Mouse (Mus musculus) CH12.LX (cell line): ENCODE data around the gene Cand1. TPM values are rescaled to one million over a fixed set of nuclear protein-coding genes. Genes with fewer than 3 reads are reported as not detected.

Source experiments
- DNase-seq: peaks from one replicate; pipeline ENCODE4 v3.0.0-alpha.2; 2013; ENCODE audit errors: extremely low read depth
- H3K27ac ChIP-seq: 2 replicates; pipeline ENCODE4 v1.5.1; 2012; ENCODE audit warnings: low read depth, mild to moderate bottlenecking, control low read depth, moderate library complexity; ENCODE audit not compliant: insufficient read depth
- H3K27me3 ChIP-seq: replicated peaks from 2 replicates; pipeline ENCODE3; 2012; ENCODE audit warnings: inconsistent platforms
- H3K36me3 ChIP-seq, 2 experiments: replicated peaks in 1 of 2; 2 replicates each; pipeline versions ENCODE3 to v1.6.1; 2012; ENCODE audit warnings: inconsistent platforms in 1 of 2, low read length in 1 of 2, mild to moderate bottlenecking in 1 of 2, mixed read lengths in 1 of 2, moderate library complexity in 1 of 2; ENCODE audit not compliant: control insufficient read depth in 1 of 2, insufficient read depth in 1 of 2
- H3K4me1 ChIP-seq, 2 experiments: 2 replicates each; pipeline ENCODE4 v1.6.1; 2012; ENCODE audit warnings: inconsistent platforms in 1 of 2, moderate library complexity in 1 of 2; ENCODE audit not compliant: insufficient read depth in 2 of 2, control insufficient read depth in 1 of 2
- H3K4me2 ChIP-seq: 2 replicates; pipeline ENCODE4 v1.6.1; 2012; ENCODE audit warnings: low read depth, mild to moderate bottlenecking, control low read depth; ENCODE audit not compliant: poor library complexity, insufficient read depth, severe bottlenecking
- H3K4me3 ChIP-seq, 3 experiments: fragments of 150-350 bp in 1 of 3; sonication (generic) in 1 of 3; replicated peaks in 1 of 3; 2 replicates each; pipeline versions ENCODE3 to v1.5.1; 2011 to 2012; ENCODE audit warnings: low read depth in 2 of 3, low read length in 2 of 3, mild to moderate bottlenecking in 2 of 3, moderate library complexity in 2 of 3, control low read depth in 1 of 3, improper control_type of control experiment in 1 of 3, inconsistent platforms in 1 of 3, mixed read lengths in 1 of 3; ENCODE audit not compliant: poor library complexity in 1 of 3
- H3K79me2 ChIP-seq: replicated peaks from 2 replicates; pipeline ENCODE4 v1.6.1; 2012; ENCODE audit warnings: mild to moderate bottlenecking, moderate library complexity; ENCODE audit not compliant: control insufficient read depth, poor library complexity, insufficient read depth, severe bottlenecking; ENCODE audit errors: extremely low read depth
- H3K9ac ChIP-seq: 2 replicates; pipeline ENCODE4 v1.6.1; 2012; ENCODE audit warnings: low read depth, mild to moderate bottlenecking, control low read depth, moderate library complexity; ENCODE audit not compliant: insufficient read depth
- H3K9me3 ChIP-seq: replicated peaks from 2 replicates; pipeline ENCODE3; 2012; ENCODE audit warnings: low read length, inconsistent platforms, mixed read lengths
- CHD1 ChIP-seq: IDR thresholded peaks from 2 replicates; pipeline ENCODE4 v1.6.1; 2012; ENCODE audit warnings: low read depth, low read length, improper control_type of control experiment, inconsistent platforms
- ELF1 ChIP-seq: IDR thresholded peaks from 2 replicates; pipeline ENCODE4 v1.6.1; 2014; ENCODE audit warnings: low read depth, mild to moderate bottlenecking, inconsistent platforms, low read length, improper control_type of control experiment
- EP300 ChIP-seq: IDR thresholded peaks from 2 replicates; pipeline ENCODE4 v1.6.1; 2011; ENCODE audit warnings: low read length, improper control_type of control experiment
- GABPA ChIP-seq: IDR thresholded peaks from 2 replicates; pipeline ENCODE4 v1.6.1; 2012; ENCODE audit warnings: low read depth, low read length, improper control_type of control experiment, inconsistent platforms; ENCODE audit not compliant: insufficient replicate concordance
- HCFC1 ChIP-seq: IDR thresholded peaks from 2 replicates; pipeline ENCODE4 v1.6.1; 2012; ENCODE audit warnings: low read depth, mild to moderate bottlenecking, inconsistent platforms, low read length, improper control_type of control experiment
- JUND ChIP-seq: conservative IDR thresholded peaks from 2 replicates; pipeline ENCODE4 v1.6.1; 2011; ENCODE audit warnings: low read depth, low read length, improper control_type of control experiment
- MAX ChIP-seq: IDR thresholded peaks from 2 replicates; pipeline ENCODE4 v1.6.1; 2011; ENCODE audit warnings: low read length, improper control_type of control experiment
- MAZ ChIP-seq: IDR thresholded peaks from 2 replicates; pipeline ENCODE4 v1.6.1; 2012; ENCODE audit warnings: low read depth, mild to moderate bottlenecking, inconsistent platforms, low read length, improper control_type of control experiment, moderate library complexity
- MYC ChIP-seq: IDR thresholded peaks from 2 replicates; pipeline ENCODE4 v1.6.1; 2011; ENCODE audit warnings: low read depth, mild to moderate bottlenecking, improper control_type of control experiment, low read length
- POLR2AphosphoS2 ChIP-seq: IDR thresholded peaks from 2 replicates; pipeline ENCODE4 v1.6.1; 2011; ENCODE audit warnings: low read depth, low read length, improper control_type of control experiment
- RAD21 ChIP-seq: IDR thresholded peaks from 2 replicates; pipeline ENCODE4 v1.6.1; 2011; ENCODE audit warnings: low read depth, mild to moderate bottlenecking, low read length, improper control_type of control experiment, moderate library complexity
- RCOR1 ChIP-seq: conservative IDR thresholded peaks from 2 replicates; pipeline ENCODE4 v1.6.1; 2012; ENCODE audit warnings: low read depth, mild to moderate bottlenecking, inconsistent platforms, low read length, improper control_type of control experiment
- SIN3A ChIP-seq: IDR thresholded peaks from 2 replicates; pipeline ENCODE4 v1.6.1; 2012; ENCODE audit warnings: low read length, improper control_type of control experiment, inconsistent platforms
- SMC3 ChIP-seq: IDR thresholded peaks from 2 replicates; pipeline ENCODE4 v1.6.1; 2011; ENCODE audit warnings: low read depth, low read length, improper control_type of control experiment
- TCF12 ChIP-seq: IDR thresholded peaks from 2 replicates; pipeline ENCODE4 v1.6.1; 2014; ENCODE audit warnings: low read depth, mild to moderate bottlenecking, inconsistent platforms, low read length, improper control_type of control experiment
- UBTF ChIP-seq: IDR thresholded peaks from 2 replicates; pipeline ENCODE4 v1.6.1; 2012; ENCODE audit warnings: low read depth, mild to moderate bottlenecking, inconsistent platforms, low read length, improper control_type of control experiment, moderate library complexity
- USF1 ChIP-seq: IDR thresholded peaks from 2 replicates; pipeline ENCODE4 v1.6.1; 2014; ENCODE audit warnings: low read depth, mild to moderate bottlenecking, inconsistent platforms, low read length, improper control_type of control experiment
- ZKSCAN1 ChIP-seq: IDR thresholded peaks from 2 replicates; pipeline ENCODE4 v1.6.1; 2012; ENCODE audit warnings: low read depth, inconsistent platforms, low read length, improper control_type of control experiment, borderline replicate concordance
- ZMIZ1 ChIP-seq: IDR thresholded peaks from 2 replicates; pipeline ENCODE4 v1.6.1; 2012; ENCODE audit warnings: low read depth, mild to moderate bottlenecking, inconsistent platforms, low read length, improper control_type of control experiment
- dilution Hi-C: fragments of 300-500 bp; cut with MboI; formaldehyde crosslinking; loops from 2 replicates; pipeline ENCODE4 v1.14.3; 2020; ENCODE audit warnings: low sequenced_read_pairs; ENCODE audit not compliant: extremely low pct_unique_long_range_greater_than_20kb, extremely low pct_ligation_motif_present
- in situ Hi-C: fragments of 300-500 bp; cut with MboI; formaldehyde crosslinking; loops from 3 replicates; pipeline ENCODE4 v1.14.3; 2019; ENCODE audit warnings: low sequenced_read_pairs, low pct_ligation_motif_present, low pct_unique_long_range_greater_than_20kb, mixed read lengths
- polyA plus RNA-seq: library from polyadenylated mRNA; unstranded; fragments of >175 nt; gene quantifications from 2 replicates; pipeline ENCODE4 v1.2.1, GENCODE M21; 2012; ENCODE audit warnings: low read depth; ENCODE audit not compliant: insufficient read length
- total RNA-seq, 2 experiments: library from RNA; depleted of rRNA; stranded (reverse); fragments of 300-350 nt in 1 of 2; fragments of >200 nt in 1 of 2; gene quantifications; 2 replicates each; pipeline ENCODE4 v1.2.3; 2012 to 2014

Gene Cand1
- total and polyA plus RNA-seq, 3 experiments: 71.2 to 126 (median 97.5) TPM

DNA sequence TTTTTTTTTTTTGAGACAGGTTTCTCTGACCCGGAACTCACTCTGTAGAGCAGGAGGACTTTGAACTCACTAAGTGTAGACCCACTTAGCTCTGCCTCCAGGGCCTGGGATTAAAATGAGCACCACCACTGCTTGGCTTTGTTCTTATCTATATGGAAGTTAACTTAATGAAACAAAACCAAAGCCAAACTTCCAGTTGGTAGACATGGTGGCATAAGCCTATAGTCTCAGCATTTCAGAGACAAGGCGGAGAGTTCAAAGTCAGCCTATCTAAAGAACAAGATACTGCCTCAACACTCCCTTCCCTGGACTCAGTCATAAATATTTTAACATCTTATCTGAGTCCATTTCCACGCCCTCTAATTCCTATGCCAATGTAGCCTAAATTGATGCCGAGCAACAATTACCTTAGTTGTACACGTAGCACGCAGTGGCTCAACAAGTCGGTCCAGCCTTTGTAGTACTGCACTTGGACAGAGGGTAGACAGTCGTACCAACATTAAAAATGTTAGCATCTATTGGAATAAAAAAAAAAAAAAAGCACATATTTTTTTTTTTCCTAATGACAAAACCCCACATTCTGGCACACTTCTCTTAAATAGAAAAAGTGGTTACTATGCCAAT lies 33.4 kb downstream of the Cand1 start:
- no peak overlapping the region for H3K9ac ChIP-seq
- no peaks in the 10 kb centered on the region for H3K9me3 ChIP-seq
- no peak for DNase-seq
- H3K79me2 ChIP-seq: peaks cover 4% of the 10 kb centered on the region; the same call in 1 of the 2 replicates
- H3K36me3 ChIP-seq: peaks cover 68 to 93% of the 10 kb centered on the region in 2 experiments
- H3K4me3 ChIP-seq: no peak overlapping the region
- in situ Hi-C loops (no loop called here), dilution Hi-C loops (no loop called here)
- no peaks in the 10 kb centered on the region for H3K4me1 ChIP-seq
- H3K27me3 ChIP-seq: no peaks in the 10 kb centered on the region
- TF ChIP-seq CHD1: no peak
- no peak for TF ChIP-seq ZKSCAN1
- no peak overlapping the region for H3K27ac ChIP-seq
- no peak overlapping the region for H3K4me2 ChIP-seq

DNA sequence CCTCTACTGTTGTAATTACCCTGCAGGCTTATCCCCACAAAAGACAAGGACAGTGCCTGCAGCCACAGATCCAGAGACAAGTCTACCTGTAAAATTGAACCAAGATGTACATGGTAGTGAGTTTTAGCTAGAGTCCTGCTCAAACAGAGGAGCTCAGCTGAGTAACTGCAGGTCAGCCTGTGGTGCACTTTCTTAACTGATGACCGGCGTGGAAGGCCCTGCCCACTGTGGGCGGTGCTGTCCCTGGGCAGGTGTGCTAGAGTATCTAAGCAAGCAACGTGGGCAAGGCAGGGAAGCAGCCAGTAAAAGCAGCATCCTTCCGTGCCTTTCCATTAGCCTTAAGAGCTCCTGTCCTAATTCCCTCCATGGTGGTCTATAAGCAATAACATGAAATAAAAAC lies 34.6 kb downstream of the Cand1 start:
- no peak for TF ChIP-seq HCFC1
- TF ChIP-seq MAZ: no peak
- no peak for TF ChIP-seq SMC3
- TF ChIP-seq GABPA: no peak
- no peak for TF ChIP-seq TCF12
- no peak for TF ChIP-seq EP300
- TF ChIP-seq UBTF: no peak
- TF ChIP-seq MYC: no peak
- TF ChIP-seq RCOR1: no peak
- no peak for TF ChIP-seq MAX
- no peak for TF ChIP-seq SIN3A
- no peak for TF ChIP-seq RAD21
- TF ChIP-seq ZKSCAN1: no peak
- TF ChIP-seq ZMIZ1: no peak
- no peak for TF ChIP-seq JUND
- TF ChIP-seq POLR2AphosphoS2: no peak
- no peak for TF ChIP-seq ELF1
- TF ChIP-seq USF1: no peak
- dilution Hi-C loops: no loop called here
- peaks cover 63 to 89% of the 10 kb centered on the region in 2 experiments for H3K36me3 ChIP-seq

More for the DNA sequence above, 34.6 kb downstream of the Cand1 start:
- H3K4me3 ChIP-seq: no peak overlapping the region
- no peak for DNase-seq
- no peak overlapping the region for H3K4me2 ChIP-seq
- no peak overlapping the region for H3K27ac ChIP-seq
- H3K9me3 ChIP-seq: no peaks in the 10 kb centered on the region
- H3K9ac ChIP-seq: no peak overlapping the region
- in situ Hi-C loops: no loop called here
- H3K4me1 ChIP-seq: no peaks in the 10 kb centered on the region
- H3K27me3 ChIP-seq: no peaks in the 10 kb centered on the region
- H3K79me2 ChIP-seq: peaks cover 4% of the 10 kb centered on the region; the same call in 1 of the 2 replicates
